Mouse (Mus musculus): ENCODE measurements around the gene Noxred1.

- TF ChIP-seq GATA1 (IDR thresholded peaks at IDR 0.05; ENCODE audit: borderline replicate concordance, low read length): no peak
- no peak for TF ChIP-seq FLI1 (IDR thresholded peaks at IDR 0.05; ENCODE audit: low read length)
Measured at GRCm38 (mm10) chr12:87265444-87265843, 26.9 kb upstream of the Noxred1 start.
